Mouse (Mus musculus) limb, embryonic 11.5 days (tissue): ENCODE results near the gene Stoml1. TPM values are rescaled to one million over a fixed set of nuclear protein-coding genes. Genes with fewer than 3 reads are reported as not detected.
"Not testable (repeated sequence)": the region's sequence is repeated elsewhere in the genome, so short reads cannot be mapped to it uniquely, and the experiment has no call there.

ENCODE experiments used
- ATAC-seq: fragments of 200-750 bp; cut with Nextera tagmentation; 2 replicates; pipeline ENCODE4 v1.8.0; 2017; ENCODE audit warnings: low read depth; ENCODE audit not compliant: insufficient number of reproducible peaks, low FRiP score, low TSS enrichment
- DNase-seq: peaks from one replicate; pipeline ENCODE4 v3.0.0-alpha.2; 2015; ENCODE audit warnings: low spot score
- H3K27ac ChIP-seq: fragments of 300-500 bp; sonication (generic); replicated peaks from 2 replicates; pipeline ENCODE4 v1.5.1; 2014; ENCODE audit warnings: low read depth, mild to moderate bottlenecking, low read length
- H3K27me3 ChIP-seq: fragments of 300-500 bp; sonication (generic); 2 replicates; pipeline ENCODE4 v1.6.1; 2014; ENCODE audit warnings: mild to moderate bottlenecking, low read length, mixed read lengths; ENCODE audit not compliant: control insufficient read depth, insufficient read depth
- H3K36me3 ChIP-seq: fragments of 300-500 bp; sonication (generic); 2 replicates; pipeline ENCODE4 v1.6.1; 2014; ENCODE audit warnings: mild to moderate bottlenecking, low read length, moderate library complexity, mixed read lengths; ENCODE audit not compliant: control insufficient read depth, insufficient read depth
- H3K4me1 ChIP-seq: fragments of 300-500 bp; sonication (generic); 2 replicates; pipeline ENCODE4 v1.6.1; 2014; ENCODE audit warnings: low read length, mixed read lengths; ENCODE audit not compliant: control insufficient read depth, insufficient read depth
- H3K4me2 ChIP-seq: fragments of 300-500 bp; sonication (generic); 2 replicates; pipeline ENCODE4 v1.6.1; 2014; ENCODE audit warnings: low read depth, mild to moderate bottlenecking, moderate library complexity; ENCODE audit not compliant: severe bottlenecking
- H3K4me3 ChIP-seq: fragments of 300-500 bp; sonication (generic); 2 replicates; pipeline ENCODE4 v1.5.1; 2014; ENCODE audit warnings: low read depth, low read length
- H3K9ac ChIP-seq: fragments of 300-500 bp; sonication (generic); 2 replicates; pipeline ENCODE4 v1.6.1; 2014; ENCODE audit warnings: mild to moderate bottlenecking, low read length
- H3K9me3 ChIP-seq: fragments of 300-500 bp; sonication (generic); 2 replicates; pipeline ENCODE4 v1.6.1; 2016; ENCODE audit warnings: low read length; ENCODE audit not compliant: control insufficient read depth
- WGBS: fragments of 180-500 bp; shearing (Covaris S2); extraction: QIAGEN DNeasy Blood & Tissue Kit; methylation state at CpG from one replicate; pipeline ENCODE4 v1.1.7; 2014; 5-methylcytosine and 5-hydroxymethylcytosine counted together
- polyA plus RNA-seq: library from polyadenylated mRNA; unstranded; fragments of >200 nt; fragmentation: Nextera tagmentation; extraction: Ambion mirVana; gene quantifications from 2 replicates; pipeline ENCODE4 v1.2.1, GENCODE M21; 2014

Stoml1 gene
- polyA plus RNA-seq, 1 experiment from 2014 or later, result 19.2 TPM

DNA sequence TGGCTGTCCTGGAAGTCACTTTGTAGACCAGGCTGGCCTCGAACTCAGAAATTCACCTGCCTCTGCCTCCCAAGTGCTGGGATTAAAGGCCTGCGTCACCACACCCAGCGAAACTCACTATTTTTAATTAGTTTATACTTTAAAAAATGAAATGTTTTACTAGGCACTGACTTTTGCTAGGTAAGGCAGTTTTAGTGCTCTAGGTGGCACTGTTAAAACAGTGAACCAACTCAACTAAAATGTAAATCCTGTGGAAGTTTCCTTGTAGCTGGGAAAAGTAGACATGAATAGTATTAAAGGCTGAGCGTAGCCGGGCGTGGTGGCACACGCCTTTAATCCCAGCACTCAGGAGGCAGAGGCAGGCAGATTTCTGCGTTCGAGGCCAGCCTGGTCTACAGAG lies 18.6 kb downstream of the Stoml1 start:
- WGBS, result 95% methylated on average over 9 of the region's 9 CpGs
- not testable (repeated sequence) for ATAC-seq

DNA sequence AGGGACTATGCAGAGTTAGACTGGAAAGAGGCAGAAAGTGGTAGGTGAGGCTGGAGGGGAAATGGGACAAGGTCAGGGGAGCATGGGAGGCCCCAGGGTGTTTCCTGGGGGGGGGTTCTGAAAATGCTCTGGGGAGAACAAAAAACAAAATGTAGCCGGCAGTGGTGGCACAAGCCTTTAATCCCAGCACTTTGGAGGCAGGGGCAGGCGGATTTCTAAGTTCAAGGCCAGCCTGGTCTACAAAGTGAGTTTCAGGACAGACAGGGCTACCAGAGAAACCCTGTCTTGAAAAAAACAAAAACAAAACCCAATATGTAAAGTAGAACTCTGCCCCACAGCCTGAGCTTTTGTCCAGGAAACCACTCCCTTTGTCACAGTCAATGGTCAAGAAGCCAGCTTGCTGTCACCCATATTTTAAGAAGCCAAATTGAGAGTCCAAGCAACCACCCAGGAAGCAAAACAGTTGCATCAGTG lies 19.1 kb downstream of the Stoml1 start:
- DNase-seq (no peak), ATAC-seq (no peak)
- Histone ChIP-seq H3K27ac (no peak overlapping the region), H3K27me3 (no peaks in the 10 kb centered on the region), H3K9ac (no peak overlapping the region), H3K9me3 (no peaks in the 10 kb centered on the region), H3K4me2 (no peak overlapping the region), H3K36me3 (no peaks in the 10 kb centered on the region), H3K4me1 (peaks cover 9% of the 10 kb centered on the region; the same call in 1 of the 2 replicates), H3K4me3 (no peak overlapping the region)
- WGBS, result 80% methylated on average over 2 of the region's 2 CpGs

More for the DNA sequence above, 18.6 kb downstream of the Stoml1 start:
- H3K36me3 ChIP-seq, H3K27ac ChIP-seq, H3K9ac ChIP-seq, H3K4me1 ChIP-seq, H3K4me3 ChIP-seq, H3K9me3 ChIP-seq, H3K27me3 ChIP-seq, H3K4me2 ChIP-seq, DNase-seq: not testable (repeated sequence)

DNA sequence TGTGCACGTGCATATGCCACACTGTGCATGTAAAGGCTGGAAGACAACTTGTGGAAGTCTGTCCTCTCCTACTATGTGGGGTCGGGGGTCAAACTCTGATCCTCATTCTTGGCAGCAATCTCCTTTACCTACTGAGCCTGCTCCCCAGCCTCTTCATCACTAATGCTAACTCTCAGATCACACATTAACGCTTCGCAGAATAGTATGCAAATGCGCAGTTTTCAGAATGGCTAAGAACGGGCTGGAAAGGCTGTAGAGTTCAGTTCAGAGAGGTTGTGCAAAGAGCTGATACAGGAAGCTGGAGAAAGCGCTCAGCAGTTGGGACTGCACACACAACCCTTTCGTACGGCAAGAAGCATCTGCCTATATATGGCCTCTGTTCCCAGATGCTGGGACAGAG lies 19.9 kb downstream of the Stoml1 start:
- no peak overlapping the region for H3K4me2 ChIP-seq
- no peak for DNase-seq
- no peak for ATAC-seq
- no peak overlapping the region for H3K4me3 ChIP-seq
- peaks cover 9% of the 10 kb centered on the region; the same call in 1 of the 2 replicates for H3K4me1 ChIP-seq
- H3K9ac ChIP-seq, result no peak overlapping the region
- WGBS, result 79% methylated on average over 9 of the region's 9 CpGs
- no peaks in the 10 kb centered on the region for H3K27me3 ChIP-seq
- H3K27ac ChIP-seq, result no peak overlapping the region
- no peaks in the 10 kb centered on the region for H3K9me3 ChIP-seq
- no peaks in the 10 kb centered on the region for H3K36me3 ChIP-seq

DNA sequence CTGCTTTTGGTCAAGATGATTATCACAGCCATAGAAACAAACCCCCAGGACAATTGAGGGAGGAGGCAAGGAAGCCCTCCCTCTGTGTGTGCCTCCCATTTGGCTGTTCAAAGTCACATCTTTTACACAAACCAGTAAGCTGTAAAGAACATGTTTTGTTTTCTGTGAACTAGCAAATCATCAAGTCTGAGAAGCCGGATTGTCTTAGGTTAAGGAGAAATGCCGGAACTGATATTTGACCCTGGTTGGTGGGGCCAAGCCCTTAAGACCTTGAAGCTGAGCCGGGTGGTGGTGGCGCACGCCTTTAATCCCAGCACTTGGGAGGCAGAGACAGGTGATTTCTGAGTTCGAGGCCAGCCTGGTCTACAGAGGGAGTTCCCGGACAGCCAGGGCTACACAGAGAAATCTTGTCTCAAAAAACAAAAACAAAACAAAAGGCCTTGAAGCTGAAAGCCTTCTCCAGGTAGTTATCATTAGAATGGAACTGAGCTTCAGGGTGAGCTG lies 21.2 kb downstream of the Stoml1 start:
- no peak for ATAC-seq
- Histone ChIP-seq H3K4me1 (peaks cover 9% of the 10 kb centered on the region; the same call in 1 of the 2 replicates), H3K9me3 (no peaks in the 10 kb centered on the region), H3K4me2 (no peak overlapping the region), H3K27ac (no peak overlapping the region), H3K27me3 (no peaks in the 10 kb centered on the region), H3K36me3 (no peaks in the 10 kb centered on the region), H3K9ac (no peak overlapping the region), H3K4me3 (no peak overlapping the region)
- WGBS, result 82% methylated on average over 7 of the region's 7 CpGs
- DNase-seq, result no peak

DNA sequence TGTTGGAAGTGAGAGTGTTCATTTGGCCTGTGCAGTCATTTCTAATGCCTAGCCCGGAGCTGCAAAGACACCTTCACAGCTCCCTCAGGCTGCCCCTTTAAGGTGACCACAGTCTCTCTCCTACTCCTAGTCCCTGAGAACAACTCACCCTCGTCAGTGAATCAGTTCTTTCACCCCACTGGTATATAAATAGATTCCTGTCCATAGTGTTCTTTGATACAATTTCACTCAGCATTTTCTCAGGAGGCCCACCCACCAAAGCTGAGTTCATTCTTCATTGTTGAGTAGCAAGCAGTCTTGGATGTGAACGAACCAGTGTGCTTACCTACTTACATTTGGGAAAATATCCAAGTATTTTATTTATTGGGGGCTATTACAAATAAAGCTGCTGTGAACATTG lies 21.7 kb downstream of the Stoml1 start:
- no peak overlapping the region for H3K4me2 ChIP-seq
- no peak overlapping the region for H3K27ac ChIP-seq
- ATAC-seq, result no peak
- no peak for DNase-seq
- H3K36me3 ChIP-seq, result no peaks in the 10 kb centered on the region
- H3K27me3 ChIP-seq, result no peaks in the 10 kb centered on the region
- no peak overlapping the region for H3K4me3 ChIP-seq
- no peaks in the 10 kb centered on the region for H3K9me3 ChIP-seq
- WGBS, result 69% methylated on average over 3 of the region's 3 CpGs
- peaks cover 9% of the 10 kb centered on the region; the same call in 1 of the 2 replicates for H3K4me1 ChIP-seq
- H3K9ac ChIP-seq, result no peak overlapping the region

DNA sequence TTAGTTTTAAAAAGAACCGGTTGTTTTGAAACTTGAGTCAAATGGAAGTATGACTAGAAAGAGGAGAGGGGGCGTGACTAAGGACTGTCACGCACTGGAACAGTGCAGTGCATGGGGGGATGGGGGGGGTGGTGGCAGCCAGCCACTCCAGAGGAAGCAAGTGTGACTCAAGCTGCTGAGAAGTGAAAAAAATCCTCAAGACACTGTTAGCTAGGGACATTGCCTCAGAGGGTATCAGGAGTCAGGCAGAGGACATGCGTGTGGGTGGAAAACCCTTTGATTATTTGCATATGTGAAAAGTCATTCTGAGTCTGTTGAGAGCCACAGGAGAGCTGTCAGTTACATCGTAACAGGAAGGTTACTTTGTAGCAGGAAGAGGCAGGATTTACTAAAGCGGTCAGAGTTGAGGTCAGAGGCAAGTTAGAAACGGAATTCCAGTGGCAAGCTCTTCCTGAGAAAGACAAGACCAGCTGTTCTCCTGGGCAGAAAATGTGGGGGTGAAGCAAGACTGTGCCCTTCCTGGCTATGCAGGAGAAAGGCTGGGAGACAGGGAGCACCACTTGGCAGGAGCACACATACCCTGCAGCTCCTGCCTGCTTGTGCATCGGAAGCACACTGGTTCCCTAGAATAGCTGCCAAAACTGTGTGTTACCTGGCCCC lies 22.3 kb downstream of the Stoml1 start:
- H3K9ac ChIP-seq, result peak overlapping the region; percentile 19; the same call in 1 of the 2 replicates
- peak; percentile 57; the same call in 1 of the 2 replicates for ATAC-seq
- H3K27ac ChIP-seq, result peak overlapping the region; percentile 32; the same call in 1 of the 2 replicates
- DNase-seq, result peak; percentile 33
- no peaks in the 10 kb centered on the region for H3K9me3 ChIP-seq
- no peak overlapping the region for H3K4me3 ChIP-seq
- no peaks in the 10 kb centered on the region for H3K27me3 ChIP-seq
- WGBS, result 21% methylated on average over 8 of the region's 8 CpGs
- no peak overlapping the region for H3K4me2 ChIP-seq
- no peaks in the 10 kb centered on the region for H3K36me3 ChIP-seq
- H3K4me1 ChIP-seq, result peaks cover 9% of the 10 kb centered on the region; the same call in 1 of the 2 replicates

DNA sequence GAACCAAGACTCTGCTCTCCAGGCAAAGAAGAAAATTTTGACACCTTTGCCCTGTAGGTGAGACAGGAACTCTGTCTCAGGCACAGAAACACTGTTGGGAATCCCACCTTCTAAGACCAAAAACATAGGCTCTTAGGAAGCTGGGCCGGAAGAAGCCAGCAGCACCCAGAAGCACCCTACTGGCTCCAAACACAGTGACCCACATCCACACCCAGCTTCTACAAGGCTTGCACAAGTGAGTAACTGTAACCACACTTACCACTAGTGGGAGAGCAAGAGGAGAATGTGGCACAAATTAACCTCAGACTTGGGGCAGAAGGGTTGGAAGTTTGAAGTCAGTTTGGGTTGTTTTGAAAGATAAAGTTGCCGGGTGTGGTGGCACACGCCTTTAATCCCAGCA lies 22.8 kb downstream of the Stoml1 start:
- no peak for DNase-seq
- 74% methylated on average over 3 of the region's 3 CpGs for WGBS
- no peak overlapping the region for H3K4me2 ChIP-seq
- H3K4me1 ChIP-seq, result peaks cover 9% of the 10 kb centered on the region; the same call in 1 of the 2 replicates
- no peaks in the 10 kb centered on the region for H3K27me3 ChIP-seq
- ATAC-seq, result no peak
- H3K9ac ChIP-seq, result no peak overlapping the region
- no peak overlapping the region for H3K4me3 ChIP-seq
- no peaks in the 10 kb centered on the region for H3K9me3 ChIP-seq
- H3K36me3 ChIP-seq, result no peaks in the 10 kb centered on the region
- peak overlapping the region; percentile 32; the same call in 1 of the 2 replicates for H3K27ac ChIP-seq

DNA sequence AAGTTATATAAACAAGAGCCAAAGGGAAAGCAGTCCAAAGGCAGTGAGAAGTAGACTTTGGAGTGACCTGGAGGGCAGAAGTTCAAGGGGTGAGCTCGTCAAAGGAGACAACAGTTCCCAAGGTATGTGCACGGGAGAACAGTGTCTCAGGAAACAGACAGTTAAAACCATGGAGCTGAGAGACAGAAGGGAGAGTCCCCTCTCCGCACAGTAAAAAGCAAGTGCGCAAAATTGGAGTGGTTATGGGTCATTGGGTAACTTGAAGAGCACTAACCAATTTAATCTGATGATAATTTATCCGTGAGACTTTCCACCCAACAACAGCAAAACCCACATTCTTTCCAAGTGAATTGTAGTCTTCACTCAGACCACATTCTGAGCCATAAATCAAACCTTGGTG lies 23.4 kb downstream of the Stoml1 start:
- Histone ChIP-seq H3K4me2 (no peak overlapping the region), H3K4me3 (no peak overlapping the region), H3K36me3 (no peaks in the 10 kb centered on the region), H3K27ac (no peak overlapping the region), H3K27me3 (no peaks in the 10 kb centered on the region), H3K4me1 (peaks cover 9% of the 10 kb centered on the region; the same call in 1 of the 2 replicates), H3K9me3 (no peaks in the 10 kb centered on the region), H3K9ac (no peak overlapping the region)
- WGBS, result 61% methylated on average over 5 of the region's 5 CpGs
- ATAC-seq (no peak), DNase-seq (no peak)
